Mouse (Mus musculus): ENCODE results near the gene Lrrc1.

The Lrrc1 gene

DNA sequence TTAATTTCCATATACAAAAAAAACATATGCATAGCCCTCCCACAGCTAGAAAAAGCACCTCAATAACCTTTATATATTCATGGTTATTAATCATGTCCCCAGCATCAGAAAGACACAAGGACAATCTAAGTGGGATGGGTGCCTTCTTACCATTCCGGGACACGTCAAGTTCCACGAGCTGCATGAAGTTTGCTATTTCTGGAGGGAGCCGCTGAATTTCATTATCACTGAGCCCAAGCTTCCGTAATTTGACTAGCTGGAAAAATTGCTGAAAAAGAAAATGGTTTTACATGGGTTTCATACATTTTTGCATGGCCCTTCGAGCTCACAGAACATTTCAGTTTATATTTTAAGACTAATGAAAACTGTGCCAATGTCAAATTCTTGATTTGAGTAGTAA lies 45.6 kb downstream of the Lrrc1 start:
- DNase-seq, result no peak

DNA sequence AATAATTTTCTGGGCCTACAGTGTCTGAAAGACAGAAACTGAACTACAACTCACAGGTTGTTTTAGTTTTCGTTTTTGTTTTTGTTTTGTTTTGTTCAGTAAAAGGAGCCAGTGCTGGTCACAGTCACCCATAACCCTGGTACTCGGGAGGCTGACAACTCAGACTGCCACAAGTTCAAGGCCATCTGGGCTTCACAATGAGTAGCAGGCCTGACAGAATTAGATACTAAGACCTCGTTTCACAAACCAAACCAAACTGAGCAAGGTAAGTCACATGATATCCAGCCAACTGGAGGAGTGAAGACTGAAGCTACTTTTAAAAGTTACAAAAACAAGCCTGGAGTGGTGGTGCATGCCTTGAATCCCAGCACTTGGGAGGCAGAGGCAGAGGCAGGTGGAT lies 46.3 kb downstream of the Lrrc1 start:
- DNase-seq, result no peak

DNA sequence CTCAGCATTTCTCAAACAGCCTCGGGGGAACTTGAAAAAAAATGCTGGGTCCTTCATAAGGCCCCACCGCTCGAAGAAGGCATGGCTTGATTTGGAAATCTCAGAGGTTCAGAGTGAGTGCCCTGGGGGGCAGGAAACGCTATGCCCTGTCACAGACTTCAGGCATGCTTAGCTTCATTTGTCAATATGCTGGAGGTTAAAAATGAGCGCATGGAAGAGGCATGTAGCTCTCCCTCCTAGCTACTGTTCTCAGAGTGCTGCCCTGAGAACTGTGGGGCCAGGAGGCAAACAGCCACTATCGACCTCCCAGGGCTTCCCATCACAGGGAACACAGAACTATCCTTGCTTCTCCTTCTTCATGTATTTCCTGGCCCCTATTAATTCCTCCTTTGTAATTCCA lies 47.5 kb downstream of the Lrrc1 start:
- DNase-seq, result no peak

DNA sequence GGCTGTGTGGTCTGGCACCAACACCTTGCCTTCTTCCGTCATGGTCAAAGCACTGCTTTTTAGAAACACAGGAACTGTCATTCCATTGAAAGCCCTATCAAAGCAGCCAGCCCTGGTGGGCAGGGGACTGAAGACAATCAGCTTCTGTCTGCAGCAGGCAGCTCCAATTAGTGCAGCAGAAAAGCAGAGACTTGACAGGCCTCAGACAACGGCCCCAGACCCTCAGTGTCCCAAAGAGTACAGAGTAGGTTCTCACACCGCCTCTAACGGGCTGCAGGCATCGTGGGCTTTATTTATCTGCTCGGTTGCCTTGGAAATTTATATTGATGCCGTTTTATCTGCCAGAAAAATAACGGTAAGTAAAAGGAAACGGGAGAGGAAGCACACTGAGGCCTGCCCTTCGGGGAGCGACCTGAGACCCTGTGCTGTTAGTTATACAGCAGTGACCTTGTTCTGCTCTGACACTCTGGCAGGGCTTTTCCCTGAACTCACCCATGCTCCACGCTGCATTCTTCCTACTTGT lies 48.1 kb downstream of the Lrrc1 start:
- DNase-seq, result no peak

DNA sequence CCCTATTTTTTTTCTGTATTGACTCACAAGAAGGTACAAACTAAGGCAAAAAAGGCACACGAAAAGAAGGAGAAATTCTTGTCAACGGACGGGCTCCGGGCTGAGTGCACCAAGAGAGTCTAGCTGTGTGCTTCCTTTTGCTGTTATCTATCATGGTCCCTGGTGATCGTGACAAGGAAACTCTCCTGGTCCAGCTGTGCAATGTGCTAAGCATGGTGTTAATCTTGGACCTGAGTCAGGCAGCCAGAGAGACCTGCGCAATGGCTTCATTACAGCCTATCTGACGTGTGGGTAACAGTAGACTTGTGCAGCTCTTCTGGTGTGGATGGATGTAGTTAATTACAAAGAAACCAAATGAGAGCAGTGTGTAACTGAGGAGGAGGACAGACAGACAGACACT lies 50.4 kb downstream of the Lrrc1 start:
- no peak for DNase-seq

DNA sequence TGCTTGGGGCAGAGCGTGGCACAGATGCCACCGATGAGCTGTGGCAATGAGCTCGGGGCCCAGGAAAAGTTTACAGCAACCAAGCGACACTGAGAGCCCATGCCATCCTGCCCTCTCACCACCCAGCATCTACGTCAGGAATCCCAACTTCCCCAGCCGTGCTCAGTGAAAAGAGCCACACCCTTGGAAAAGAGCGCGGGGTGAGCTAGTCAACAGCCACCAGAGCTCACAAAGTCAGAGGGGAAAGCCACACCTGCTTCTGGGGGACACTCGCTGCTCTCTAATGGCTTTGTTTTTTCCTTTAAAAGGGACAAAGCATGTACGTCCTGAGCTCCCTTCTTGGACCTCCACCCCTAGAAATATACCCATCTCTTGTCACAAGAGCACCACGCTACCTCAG lies 56.1 kb downstream of the Lrrc1 start:
- peak in 1 of 2 experiments; percentile 15 for DNase-seq

DNA sequence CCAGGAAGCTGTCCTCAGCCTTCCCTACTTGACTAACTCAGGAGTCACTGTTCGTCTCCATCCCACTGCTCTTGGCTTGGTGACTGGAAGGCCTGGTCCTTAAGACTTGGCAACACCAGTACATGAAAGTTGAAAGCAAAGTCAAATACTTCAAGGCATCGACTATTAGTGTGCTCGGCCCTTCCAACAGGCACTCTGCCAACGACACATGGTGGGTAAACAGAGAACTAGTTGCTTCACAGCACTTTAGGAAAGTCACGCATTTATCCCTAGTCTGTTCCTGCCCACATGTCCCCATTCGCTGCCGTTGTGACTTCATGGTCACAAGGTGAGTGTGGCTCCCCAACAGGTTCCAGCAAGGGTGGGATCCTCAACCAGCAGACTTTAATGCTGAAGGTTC lies 57.2 kb downstream of the Lrrc1 start:
- peak; percentile 84 to 88 for DNase-seq

DNA sequence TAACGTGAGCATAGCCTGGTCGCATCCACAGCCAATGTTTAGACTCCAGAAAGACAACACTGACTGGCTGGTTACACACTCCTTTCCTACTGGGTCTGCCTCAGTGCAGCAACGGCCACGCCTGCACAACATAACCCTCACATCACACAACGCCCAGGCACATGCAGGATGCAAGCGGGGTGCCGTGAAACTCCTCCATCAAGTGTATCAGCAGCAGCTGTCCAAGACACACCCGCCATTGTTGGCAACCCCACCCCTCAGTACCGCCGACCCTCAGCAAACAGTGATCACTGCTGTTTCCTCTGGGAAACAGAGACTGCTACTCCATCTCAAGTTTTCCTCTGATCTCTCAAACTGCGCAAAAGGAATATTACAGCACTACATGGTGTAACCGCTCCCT lies 58.8 kb downstream of the Lrrc1 start:
- no peak for DNase-seq

DNA sequence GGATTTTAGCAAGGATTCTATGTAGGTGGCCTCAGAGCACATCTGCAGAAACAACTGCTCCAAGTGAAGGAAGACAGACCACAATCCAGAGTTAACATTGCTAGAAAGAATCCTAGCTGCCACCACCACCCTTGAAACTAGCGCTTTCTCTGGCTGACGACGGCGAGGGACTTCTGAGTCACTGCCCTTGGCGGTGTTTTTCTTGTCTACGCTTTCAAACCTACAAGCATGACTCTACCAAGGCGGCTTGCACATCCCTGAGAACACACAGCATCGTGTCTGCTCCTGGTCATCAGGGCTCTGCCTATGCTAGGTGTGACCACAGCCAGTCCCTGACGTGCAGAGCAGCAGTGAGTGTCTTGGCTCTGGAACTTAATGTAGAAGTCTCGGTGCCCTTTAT lies 59.9 kb downstream of the Lrrc1 start:
- DNase-seq, result no peak

DNA sequence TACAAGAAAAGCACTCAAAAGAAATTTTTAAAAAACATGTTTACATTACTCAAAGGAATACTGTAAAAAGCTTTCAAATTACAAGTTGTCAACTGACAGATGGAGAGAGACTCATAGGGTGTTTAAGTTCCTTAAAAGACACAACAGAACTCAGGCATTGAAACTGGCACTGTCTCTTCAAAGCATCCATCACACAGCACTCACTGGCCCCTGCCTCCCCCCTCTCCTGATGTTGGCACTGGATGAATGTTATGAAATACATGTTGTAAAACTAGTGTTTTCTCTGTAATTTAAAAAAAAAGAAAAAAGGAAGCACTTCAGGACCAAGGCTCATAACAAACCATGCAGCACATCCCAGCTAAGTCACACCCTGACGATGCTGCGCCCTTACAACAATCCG lies 61.1 kb downstream of the Lrrc1 start:
- peak; percentile 23 to 51 for DNase-seq

DNA sequence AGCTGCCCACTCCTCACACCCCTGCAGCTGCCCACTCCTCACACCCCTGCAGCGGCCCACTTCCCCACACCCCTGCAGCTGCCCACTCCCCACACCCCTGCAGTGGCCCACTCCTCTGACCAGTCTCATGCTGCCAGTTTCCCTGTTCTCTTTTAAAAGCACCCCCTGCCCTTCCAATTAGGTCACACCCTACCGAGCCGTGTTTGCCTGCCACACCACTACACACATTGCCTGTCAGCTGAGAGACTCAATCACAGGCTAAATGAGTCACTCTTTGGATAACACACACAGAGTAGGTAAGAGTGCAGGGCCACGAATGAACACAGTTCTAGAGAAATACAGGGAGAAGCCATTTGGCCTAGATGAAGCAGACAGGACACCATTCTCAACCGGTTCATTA lies 62.4 kb downstream of the Lrrc1 start:
- DNase-seq, result no peak

DNA sequence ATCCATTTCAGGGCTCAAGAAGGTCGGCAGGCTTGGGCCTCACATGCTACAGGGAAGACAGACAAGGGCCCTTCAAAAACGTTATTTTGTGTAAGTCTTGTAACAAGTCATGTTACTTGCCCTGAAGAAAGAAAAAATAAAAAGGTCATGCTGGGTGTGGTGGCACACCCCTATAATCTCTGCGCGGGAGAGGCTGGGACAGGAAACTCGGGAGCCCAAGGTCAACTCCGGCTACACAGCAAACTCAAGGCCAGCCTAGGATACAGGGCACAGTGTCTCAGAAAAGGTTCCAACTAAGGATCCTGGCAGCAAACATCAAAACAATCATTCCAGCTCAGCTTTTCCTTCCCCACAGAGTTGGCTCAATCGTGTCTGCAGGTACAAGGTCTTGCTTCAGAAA lies 63.3 kb downstream of the Lrrc1 start:
- no peak for DNase-seq

DNA sequence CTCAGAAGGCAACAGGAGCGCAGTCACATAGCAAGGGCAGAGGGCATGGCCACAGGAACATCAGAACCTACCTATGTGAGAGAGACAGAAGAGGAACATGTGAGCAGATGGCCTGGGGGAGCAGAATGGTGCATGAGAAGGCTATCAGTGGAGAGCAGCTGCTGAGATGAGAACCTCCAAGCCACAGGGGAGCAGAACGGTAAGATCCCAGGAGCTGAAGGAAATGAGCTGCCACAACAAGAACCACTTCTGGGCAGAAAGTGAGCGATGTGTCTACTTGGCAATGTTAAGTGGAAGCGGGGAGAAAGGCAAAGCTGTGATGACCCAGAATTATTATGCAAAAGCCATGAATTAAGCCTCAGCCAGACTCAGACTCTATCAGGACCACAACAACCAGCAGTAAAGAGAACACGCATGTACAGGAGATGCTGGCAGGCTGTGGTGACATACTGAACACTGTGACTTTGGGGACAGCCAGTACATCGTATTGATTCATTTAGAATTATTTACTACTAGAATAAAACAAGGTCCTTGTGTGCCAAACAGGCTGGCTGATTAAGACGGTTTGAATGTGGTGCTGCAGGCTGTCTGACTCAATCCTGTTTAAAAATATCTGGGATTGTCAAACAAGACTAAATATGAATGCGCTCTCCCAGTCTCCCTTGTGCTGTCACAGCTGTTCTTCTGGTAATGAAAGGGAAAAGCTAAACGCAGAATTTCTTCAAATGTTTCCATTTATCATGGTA lies 63.9 kb downstream of the Lrrc1 start:
- no peak for DNase-seq

DNA sequence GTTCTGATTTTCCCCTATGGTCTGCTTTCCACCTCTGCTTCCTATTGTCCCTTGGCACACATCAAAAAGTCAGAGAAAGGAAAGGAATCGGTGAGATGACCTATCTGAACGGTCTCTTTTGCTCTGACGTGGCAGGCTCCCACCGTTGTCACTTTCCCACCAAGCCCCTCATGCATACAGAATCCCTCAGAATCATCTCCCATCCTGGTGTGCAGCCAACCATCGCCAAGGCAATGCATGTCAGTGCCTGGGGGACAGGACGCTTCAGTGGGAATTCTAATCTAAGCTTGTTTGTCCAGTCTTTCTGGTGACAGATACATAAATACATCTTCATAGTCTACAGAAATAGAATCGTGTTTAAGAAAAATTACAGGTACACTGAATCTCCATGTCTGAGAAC lies 64.7 kb downstream of the Lrrc1 start:
- DNase-seq, result no peak

DNA sequence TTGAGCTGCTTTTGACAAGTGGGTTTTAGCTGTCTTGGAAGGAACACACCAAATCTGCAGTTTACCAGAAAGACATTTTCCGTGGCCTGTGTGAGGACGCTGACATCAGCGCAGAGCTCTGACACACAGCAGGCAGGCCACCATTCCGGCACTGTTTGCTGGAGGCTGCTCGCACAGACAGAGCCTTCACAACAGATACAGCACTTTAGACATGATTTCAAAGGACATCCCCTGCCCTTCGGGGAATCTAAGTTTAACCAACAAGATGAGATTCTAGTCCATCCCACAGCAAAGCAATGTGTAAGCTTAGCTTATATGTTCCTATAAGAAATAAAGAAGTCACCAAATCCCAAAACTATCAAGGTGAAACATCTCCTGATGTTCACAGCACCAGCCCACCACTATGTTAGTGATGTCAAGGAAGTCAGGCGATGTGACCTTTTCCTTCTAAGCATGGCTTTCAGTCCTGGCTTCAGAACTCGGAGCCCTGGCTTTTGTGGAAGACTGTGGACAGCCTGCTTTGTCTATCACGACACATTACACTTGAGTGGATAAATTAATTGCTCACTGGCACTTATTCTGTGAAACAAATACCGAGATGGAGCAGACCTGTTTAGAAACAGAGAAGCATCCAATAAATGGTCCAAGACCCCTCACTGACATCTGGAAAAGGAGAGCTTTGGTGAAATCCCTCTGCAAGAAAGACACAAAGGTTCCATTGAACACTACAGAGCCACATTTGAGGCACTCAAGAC lies 66.3 kb downstream of the Lrrc1 start:
- no peak for DNase-seq

DNA sequence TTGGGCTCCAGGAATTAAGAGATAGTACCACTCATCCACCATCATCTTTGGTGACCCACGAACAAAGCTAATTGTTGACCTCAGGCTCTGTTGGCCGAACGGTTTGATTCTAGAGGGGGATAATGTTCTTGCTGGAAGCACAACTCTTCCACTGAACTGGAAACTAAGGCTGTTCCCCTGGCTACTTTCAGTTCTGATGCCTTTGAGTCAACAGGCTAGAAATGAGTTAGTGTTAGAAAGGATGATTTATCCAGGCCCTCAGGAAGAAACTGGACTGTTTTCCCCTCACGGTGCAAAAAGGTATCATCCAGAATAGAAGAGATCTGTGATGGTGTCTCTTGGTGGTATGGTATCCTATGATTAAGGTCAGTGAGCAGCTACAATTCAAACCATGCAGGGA lies 70.1 kb downstream of the Lrrc1 start:
- DNase-seq, result no peak

DNA sequence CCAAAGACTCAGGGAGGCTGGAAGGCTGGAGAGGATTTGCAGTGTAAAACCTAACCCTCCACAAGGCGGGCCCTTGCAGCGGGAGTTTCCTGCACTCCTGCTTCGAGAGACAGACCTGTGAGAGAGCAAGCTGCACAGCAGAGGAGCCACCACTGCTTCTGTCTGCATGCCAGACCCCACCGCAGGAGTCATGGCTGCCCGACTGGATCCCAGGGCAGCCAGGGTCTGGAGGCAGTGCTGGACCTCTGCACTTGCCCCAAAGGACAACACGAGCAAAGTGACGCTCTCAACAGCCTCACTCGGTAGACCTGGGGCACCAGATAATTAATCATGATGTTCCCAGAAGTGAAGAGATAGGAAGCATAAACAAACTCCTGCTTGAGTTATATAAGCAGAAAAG lies 72.1 kb downstream of the Lrrc1 start:
- DNase-seq, result no peak

DNA sequence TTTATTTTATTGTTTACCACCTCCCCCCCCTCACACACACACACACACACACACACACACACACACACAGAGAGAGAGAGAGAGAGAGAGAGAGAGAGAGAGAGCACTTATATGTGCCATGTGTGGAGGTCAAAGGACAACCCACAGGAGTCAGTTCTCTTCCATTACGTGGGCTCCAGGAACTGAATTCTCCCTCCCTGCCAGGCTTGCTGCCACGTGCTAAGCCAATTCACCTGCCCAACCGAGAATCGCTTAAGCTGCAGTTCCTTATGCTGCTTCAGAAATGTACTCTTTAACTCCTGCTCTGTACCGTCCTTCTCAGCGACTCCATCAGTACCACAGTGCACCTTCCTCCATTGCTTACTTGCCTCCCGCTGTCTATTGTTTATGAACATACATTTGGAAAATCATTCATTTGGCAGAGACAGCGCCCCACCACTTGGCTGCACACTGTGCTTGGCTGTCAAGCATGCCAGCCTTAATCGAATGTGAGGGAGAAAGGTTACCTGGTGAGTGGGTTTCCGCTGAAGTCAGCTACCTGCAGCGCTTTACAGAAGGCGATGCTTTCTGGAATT lies 72.9 kb downstream of the Lrrc1 start:
- DNase-seq, result no peak

DNA sequence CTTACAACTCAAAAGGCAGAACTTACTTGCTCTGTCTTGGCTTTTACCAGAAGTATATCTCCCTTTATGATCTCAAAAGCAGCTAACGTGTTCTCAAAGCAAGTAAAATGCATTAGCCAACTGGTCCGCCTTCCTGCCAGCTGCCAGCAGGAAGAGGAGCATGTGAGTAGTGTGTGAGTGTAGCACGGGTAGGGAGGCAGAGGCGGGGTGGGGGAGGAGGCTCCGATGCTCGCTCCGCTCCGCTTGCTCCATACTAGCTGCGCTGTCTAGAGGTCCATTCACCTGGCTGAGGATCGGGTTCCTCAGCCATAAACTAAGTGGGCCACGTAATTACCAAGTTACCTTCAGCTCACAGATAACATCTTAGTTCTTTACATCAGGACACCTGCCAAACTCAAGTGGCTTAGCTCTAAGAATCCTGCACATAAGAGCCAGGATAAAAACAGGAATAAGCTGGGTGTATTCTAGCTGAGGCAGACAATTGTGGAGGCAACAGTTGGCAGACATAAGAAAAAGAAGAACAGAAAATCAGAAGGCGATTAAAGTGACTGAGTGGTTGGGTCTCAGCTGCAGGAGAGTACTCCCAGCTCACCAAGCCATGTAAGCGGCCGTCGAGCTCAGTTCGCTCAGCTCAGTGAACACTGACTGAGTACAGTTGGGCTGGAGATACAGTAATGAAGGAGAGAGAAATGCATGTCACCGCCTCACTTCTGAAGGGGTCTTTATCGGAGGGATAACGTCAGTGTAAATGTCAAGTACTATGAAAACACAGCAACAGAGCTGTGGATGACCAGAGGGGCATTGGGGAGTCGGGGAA lies 74.7 kb downstream of the Lrrc1 start:
- peak; percentile 20 to 47 for DNase-seq

DNA sequence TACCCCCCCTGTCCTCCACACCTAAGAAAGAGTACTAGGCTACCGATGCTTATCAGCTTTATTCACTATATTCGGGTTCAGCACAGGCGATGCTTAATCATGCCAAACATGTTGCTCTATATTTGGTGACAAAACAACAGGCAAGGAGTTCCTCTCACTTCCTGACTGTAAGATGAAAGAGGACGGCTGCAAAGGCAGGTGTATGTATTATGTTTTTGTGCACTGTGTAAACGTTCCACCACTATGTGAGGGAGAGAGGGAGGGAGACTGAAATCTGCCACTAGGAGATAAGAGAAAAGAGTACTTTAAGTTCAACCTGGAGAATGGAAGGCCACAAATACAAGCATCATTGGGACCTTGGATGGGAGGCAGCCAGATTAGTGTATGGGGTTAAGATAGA lies 77.7 kb downstream of the Lrrc1 start:
- no peak for DNase-seq

DNA sequence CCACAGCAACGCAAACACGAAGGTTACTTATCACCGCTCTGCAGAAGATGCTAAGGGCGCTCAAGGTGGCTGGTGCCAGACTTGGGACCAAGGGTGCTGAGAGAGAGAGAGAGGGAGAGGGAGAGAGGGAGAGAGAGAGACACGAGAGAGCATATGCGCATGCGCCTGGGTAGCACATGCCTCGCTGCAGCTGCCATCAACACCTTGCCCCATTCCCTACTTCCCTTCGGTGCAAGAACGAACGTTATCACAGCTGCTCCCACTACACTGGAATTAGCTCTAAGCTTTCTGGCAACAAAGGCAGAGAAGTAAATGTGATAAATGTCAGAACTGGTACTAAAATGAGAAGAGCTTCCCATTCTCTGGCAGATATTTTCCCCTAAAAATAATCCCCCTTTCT lies 79.3 kb downstream of the Lrrc1 start:
- DNase-seq, result no peak

DNA sequence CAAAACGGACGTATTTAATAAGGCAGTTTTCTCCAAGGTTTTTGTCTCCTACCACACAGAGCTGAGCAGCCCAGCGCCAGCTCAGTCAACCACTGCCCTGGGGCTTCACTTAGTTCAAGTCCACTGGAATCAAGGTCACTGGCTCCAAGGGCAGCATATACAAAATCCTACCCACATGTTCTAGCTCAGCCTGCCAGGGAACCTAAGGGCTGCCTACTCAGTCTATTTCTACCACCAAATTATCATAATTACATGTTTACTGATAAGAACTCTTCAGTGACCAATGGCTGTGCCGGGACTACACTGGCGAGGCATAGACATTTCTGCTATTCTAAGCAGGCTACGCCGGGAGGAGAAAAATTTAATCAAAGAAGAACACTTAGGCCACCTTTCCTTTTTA lies 80.8 kb downstream of the Lrrc1 start:
- no peak for DNase-seq

DNA sequence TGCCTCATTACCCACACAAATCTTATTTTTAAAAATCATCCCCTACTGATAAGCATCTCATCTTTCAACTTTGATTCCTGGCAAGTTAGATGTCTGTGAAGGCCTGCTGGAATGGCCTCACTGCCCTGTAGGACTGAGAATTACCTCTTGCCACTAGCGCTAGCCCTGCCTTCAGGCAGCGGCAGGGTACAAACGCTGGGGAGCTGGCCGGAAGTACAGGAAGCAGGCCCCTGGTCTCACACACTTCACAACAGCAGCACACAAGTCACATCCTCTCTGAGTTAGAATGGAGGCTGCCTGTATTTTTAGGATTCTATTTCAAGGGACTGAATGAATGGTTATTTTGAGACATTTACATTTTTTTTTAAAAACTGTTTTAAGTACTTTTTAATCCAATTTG lies 81.5 kb downstream of the Lrrc1 start:
- no peak for DNase-seq

Measured in lung, adult 18-20 months (tissue).